Mouse (Mus musculus) embryo, embryonic 10 days (tissue): ENCODE results near the gene Alg2.

Source experiments
- DNase-seq: peaks from one replicate; pipeline ENCODE4 v3.0.0-alpha.2; 2015; ENCODE audit warnings: low spot score

The Alg2 gene

DNA sequence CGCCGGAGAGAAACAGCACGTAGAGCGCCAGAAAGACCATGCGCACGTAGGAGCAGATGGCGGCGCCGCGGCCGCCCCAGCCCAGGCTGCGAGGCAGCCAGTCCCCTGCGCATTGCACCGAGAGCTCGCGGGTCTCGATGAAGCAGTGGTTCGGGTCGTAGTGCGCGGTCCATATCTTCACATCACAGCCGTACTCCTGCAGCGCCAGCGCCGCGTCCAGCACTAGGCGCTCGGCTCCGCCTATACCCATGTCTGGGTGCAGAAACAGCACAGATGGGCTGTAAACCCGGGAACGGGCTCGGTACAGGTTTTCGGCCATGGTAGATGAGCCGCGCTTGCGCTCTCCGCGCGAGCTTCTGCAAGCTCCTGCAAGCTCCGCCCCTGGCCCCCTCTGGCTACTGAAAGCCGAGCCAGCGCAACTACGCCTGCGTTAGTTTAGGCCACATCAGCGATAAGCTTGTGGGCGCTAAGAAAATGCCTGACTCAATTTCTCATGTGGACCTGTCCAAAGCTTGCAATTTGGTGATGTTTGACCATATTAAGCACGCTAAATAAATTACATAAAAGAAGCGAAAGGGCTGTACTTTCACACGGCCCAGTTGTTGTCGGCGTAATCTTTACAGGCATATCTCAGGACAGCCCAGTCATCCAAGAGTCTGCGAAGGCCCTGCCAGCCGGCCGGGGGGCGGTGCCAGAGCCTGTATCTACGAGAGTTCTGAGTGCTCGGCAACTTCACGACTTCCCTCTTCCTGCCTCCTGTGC is at the start of gene Alg2, which contains the start of gene Sec61b:
Gene Alg2 (minus strand): TSS at position 366 of the 762 bp plus-strand sequence.
Gene Sec61b (plus strand): TSS at position 691 of the 762 bp plus-strand sequence.
- DNase-seq = peak; percentile 97

DNA sequence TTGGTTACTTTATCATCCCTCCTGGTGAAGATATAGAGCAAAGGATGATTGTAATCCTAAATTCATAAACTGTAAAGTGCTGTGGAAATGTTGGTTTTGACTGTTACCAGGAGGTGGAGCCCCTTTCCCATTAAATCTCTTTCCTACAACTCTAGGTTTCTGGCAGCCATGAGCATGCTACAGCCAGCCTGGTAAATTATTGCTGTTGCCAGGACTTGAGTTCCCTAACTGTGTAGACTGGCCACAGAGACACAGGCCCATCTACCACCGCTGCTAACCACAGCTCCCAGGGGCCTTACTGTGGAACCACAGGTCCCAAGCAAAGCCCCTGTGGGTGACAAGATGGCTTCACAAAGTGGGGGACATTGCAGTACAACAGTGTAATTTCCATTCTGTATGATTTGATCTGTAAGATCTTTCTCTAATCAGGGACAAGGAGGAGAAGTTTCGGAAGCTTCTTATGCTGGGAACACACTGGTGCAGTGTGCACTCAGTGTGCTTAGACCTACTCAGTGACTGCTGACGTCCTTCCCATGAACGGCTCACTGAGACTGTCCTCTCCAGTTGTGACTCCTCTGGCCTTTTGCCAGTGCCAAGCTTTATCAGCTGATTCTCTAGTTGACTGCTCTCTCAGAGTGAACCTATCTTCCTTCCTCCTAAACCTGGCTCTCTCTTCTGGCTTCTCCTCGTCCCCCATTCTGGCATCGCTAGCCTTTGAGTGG is 47.9 kb upstream of the Alg2 start:
- peak; percentile 55 for DNase-seq

DNA sequence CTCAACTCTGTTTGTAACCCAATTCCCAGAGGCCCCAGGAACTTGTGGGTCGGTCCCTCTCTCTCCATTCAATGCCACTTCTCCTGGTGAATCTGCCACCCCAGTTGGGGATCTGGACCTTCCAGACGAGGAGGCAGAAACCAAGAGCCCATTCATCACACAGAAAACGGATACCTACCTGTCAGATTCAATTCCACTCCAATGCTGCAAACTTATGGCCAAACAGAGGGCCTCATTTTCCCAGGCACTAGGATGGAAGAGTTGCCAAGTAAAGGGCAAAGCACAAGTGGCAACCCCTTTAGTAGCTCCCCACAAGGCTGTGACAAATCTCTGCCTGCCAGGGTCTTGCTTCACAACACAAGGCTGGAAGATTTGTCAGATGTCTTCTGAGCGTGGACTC is 45.9 kb upstream of the Alg2 start:
- DNase-seq = no peak

DNA sequence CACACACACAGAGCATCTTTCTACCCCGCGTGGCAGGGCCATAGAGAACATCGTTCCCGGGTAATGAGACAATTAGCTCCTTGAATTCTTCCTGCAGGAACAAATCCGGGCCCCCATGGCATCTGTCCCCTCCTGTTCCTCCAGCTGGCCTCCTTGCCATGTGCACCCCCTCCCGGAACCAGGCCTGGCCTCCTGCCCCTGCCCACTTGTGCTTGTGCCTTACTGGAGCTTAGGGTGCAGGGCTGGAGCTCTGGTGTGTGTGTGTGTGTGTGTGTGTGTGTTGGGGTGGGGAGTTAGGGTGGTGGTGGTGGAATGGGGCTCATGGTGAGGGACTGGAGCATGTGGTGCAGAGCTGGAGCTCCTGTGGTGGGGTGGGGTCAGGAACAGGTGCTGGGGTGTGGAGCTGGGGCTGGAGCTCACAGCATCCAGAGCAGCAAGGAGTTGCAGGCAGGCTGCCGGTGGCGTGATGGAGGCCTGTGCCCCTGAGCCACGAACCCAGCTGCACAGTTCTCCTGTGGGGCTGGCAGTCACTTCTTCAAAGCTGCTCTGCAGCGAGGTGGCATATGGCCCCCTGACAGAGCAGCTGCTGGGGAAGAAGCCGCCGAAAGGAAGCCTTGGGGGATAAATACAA is 44.5 kb upstream of the Alg2 start:
- no peak for DNase-seq

DNA sequence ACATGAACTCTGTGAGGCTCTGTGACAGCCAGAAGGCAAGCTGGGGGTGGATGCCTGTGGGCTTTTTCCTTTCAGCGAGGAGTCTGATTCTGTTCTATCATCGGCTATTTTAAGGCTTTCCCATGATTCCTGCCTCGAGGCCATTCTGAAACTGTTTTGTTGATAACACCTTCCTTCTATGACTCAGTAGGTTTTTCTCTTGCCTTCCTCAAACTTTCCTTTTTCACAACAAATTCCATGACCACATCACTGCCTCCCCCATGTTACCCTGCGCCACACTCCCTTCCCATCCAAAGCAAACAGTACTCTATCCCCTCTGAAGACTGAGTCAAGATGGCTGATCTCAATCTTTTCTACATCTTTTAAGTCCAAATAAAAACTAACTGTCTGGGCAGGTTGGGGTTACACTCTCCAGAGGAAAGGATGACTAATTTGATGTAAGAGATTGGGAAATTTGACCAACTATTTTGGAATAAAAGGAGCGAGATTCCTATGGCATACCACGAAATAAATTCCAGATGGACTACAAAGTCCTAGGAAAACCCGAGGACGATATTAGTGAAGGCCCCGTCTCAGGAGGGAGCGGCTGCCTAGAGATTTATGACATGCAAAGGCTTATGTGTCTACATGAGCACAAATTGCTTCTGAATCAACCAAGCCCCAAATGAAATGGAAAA is 30.8 kb upstream of the Alg2 start:
- no peak for DNase-seq

DNA sequence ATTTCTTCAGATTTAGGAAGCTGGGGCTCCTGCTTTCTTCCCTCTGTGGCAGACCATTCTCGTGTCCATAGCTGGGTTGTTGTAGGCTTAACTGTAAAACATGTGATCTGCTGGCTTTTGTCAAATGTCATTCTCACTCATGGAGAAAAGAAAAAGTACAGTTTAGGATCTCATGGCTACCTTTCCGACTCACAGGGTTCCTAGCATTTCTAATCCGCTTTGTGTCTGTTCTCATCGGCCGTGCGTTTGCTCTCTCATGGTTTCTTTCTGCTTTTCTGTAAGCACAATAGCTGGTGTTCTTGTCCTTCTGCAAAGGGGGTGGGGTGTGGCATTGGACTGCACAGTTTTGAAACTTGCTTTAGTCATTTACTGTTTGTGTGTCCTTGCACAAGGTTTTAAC is 28.9 kb upstream of the Alg2 start:
- DNase-seq = no peak

DNA sequence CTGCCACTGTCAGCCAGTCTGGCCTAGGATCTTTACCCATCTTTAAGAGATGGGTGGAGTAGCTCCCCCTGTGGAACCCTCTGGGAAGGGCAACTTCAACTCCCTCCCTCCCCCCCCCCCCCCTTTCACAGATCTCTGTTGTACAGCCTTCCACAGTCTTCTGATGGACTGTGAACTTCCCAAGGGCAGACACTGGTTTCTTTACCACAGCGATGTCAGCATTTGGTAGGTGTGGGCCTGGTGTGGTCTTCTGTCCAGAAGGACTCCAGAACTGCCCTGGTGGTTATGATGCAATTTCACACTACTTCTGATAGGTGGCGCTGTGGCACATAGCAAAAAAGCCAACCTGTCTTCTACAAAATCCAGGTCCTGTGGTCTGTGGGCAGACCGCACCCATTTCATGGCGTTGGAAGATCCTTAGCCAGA is 28.4 kb upstream of the Alg2 start:
- peak; percentile 84 for DNase-seq

DNA sequence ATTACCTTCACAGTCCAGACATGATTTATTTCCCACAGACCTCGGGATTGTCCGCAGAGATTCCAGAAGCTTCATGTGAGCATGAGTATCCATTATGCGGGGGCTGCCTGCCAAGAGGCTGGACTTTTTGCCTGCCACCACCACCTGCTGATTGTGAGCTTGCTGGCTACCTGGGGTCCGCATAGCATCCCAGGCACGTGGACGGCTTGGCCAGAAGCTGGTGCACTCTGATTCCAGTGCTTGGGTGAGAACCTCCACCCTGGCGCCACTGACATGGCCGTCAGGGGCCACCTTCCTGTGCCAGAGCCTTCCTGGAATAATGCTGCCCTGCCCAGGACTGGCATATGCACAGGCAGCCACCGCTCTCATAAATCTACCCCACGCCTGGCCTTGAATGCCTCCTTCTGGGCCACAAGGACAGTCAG is 25.0 kb upstream of the Alg2 start:
- DNase-seq = no peak

DNA sequence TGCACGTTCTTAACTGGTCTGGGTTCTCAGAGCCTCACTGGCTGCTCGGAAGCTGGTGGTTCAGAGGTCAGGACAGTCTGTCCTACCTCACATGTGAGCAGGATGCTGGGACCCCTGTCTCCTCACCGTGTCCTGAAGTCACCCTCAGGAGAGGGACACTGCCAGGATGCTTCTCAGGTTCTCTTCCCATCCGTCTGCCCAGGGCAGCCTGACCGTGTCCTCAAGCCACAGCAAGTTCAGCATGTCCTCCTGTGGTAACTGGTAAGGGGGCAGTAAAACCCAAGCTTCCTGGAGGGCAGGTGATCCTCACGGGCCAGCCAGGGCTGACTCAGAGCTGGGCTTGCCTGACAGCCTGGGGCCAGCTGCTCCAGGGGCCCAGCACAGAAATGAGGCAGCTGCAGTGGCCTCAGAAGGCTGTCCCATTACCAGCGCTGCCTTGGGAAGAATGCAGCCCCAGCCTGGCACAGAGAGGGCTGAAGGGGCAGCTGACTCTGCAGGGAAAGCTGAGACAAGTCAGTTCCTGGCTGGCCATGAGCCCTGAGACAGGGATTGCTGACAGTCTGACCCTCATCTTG is 23.8 kb upstream of the Alg2 start:
- no peak for DNase-seq

DNA sequence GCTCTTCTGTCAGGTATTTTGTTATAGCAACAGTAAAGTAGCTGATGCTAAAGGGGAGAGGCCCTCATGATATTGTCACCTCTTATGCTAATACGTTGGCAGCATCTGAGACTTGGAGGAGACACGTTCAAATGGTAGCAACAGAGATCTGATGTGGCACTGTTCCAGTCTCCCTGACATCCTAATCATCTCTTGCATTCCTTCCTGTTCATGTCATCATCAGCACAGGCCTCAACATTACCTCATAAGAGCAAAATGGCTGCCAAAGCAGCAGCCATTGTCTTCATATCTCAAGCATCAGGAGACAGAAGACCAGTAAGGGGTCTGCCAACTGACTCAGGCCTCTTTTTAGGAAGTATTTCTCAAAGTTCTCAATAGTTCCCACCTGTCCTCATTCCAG is 20.6 kb upstream of the Alg2 start:
- DNase-seq = no peak

DNA sequence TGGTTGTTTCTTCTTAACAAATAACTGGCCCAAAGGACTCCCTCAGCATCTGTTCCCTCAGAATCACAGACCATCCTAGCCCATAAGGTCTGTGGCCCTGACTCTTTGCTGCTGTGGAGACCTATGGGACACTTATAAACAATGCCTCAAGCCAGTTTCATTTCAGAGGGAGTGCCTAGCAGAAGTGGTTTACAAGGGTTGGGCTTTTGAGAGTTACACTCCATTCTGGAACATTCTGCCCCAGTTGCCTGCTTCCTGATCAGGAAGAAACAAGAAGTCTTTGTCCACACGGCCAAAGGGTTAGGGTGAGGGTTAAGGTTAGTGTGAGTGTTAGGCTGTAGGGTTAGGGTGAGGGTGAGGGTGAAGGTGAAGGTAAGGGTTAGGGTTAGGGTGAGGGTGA is 20.0 kb upstream of the Alg2 start:
- no peak for DNase-seq

DNA sequence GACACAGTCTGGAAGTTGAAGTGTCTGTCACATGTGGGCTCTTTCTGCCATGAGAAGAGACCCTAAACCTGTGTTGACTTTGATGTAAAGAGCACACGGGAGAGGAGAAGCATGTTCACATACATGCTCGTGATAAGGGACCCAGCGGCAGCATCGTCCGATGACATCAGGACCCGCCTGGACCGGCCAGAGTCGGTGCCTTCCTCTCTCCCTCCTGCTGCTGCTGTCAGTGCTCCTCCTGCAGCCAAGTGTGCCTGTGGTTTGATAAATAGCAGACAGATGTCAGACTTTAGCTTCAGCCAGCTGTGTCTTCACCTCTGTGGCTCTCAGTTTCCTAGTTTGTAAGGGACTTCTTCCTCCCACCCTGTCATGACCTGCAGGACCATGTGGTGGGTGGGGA is 19.3 kb upstream of the Alg2 start:
- DNase-seq = no peak

DNA sequence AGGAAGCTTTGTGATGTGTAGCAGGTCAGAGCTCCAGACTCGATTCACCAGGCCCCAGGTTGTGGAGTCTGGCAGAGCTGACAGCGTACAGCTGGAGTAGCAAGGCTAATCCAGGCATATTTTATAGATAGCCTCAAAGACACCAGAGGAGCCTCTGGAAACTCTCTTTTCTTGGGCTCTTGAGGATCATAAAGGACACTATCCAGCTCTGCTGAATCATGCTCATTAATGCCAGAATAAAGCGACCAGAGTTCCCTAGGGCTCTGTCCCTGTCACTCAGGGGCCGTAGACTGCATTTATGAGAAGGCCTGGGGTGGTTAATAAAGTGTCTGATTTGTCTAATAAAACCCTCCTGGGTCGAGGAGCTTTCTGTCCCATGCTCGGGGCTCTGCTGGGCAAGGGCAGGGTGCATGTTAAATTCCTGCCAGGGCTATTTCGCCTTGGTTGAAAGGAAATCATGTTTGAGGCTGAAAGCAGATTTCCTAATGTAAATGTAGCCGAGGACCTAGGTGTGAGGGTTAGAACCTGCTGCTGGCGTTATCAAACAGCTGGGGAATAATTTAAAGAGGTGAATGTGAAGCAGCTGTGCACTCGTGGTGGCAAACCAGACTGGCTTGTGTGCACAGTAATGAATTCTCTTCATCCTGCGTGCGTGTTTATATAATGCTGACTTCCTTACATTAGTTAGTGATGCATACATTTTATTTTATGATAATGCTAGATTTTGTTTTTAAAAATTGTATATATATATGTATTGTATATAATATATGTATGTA is 18.4 kb upstream of the Alg2 start:
- DNase-seq = no peak

DNA sequence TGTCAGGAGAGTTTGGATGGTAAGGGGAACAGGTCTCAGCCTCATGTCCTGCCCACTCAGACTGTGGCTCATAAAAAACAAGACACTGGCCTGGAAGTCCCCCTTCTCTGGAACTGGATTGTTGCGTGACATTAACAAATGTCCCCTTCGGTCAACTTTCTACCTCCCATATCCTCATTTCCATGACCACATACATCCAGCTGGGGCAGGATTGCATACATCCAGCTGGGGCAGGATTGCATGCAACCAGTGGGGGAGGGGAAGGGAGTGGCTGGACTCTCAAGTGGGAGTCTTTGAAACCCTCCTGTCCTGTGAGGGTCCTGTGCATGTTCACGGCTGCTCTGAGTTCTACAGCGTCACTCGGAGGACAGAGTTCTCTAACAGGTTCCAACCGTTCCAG is 17.1 kb upstream of the Alg2 start:
- no peak for DNase-seq

DNA sequence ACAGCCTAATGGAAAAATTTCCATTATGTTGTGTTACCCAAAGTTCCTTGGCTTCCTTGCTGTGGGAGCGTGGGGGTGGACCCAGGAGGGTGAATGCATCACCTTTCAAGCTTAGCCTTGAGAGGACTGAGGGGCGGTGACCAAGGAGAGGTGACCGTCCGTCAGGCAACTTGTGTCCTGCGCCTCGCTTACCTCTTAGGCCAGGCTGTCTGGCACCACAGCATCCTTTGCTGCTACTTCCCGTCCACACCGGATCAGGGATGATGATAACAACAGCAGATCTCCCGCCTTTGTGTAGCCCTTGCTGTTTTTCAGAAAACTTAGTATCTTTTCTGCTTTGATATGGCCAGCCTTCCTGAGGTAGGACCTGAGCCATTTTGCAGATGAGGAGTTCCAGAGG is 6.4 kb upstream of the Alg2 start:
- DNase-seq = no peak

DNA sequence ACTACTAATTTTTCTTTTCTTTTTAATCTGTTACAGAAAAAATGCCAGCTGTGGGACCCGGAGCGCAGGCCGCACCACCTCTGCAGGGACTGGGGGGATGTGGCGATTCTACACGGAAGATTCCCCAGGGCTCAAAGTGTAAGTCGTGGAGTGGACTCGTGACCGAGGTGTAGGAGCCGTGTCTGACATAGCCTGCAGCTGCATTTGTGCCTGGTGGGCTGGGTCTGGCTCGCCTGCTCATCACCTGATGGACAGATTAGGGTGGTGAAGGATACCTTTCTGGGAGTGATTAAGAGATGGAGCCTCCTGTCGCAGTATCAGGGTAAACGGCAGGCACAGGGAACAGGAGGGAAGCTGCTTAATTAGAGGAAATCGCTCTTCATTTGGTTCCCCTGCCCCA is 6.0 kb upstream of the Alg2 start:
- DNase-seq = no peak

DNA sequence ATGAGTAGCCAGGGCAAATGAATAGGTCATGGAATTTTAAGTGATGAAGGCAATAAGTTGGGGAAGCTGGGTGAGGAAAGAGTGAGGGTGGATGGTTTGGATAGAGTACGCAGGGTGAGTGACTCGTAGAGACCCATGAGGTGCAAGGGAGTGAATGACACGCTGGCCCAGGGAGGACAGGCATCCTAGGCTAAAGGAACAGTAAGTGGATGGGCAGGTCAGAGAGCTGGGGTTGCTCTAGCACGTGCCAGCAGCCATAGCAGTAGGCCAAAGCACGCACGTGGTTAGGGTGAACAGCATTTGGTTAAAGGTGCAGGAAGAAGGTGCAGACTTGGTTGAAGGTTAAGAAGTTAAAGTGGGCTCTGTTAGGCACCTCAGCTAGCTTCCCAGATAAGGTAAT is 3.4 kb upstream of the Alg2 start:
- DNase-seq = no peak

DNA sequence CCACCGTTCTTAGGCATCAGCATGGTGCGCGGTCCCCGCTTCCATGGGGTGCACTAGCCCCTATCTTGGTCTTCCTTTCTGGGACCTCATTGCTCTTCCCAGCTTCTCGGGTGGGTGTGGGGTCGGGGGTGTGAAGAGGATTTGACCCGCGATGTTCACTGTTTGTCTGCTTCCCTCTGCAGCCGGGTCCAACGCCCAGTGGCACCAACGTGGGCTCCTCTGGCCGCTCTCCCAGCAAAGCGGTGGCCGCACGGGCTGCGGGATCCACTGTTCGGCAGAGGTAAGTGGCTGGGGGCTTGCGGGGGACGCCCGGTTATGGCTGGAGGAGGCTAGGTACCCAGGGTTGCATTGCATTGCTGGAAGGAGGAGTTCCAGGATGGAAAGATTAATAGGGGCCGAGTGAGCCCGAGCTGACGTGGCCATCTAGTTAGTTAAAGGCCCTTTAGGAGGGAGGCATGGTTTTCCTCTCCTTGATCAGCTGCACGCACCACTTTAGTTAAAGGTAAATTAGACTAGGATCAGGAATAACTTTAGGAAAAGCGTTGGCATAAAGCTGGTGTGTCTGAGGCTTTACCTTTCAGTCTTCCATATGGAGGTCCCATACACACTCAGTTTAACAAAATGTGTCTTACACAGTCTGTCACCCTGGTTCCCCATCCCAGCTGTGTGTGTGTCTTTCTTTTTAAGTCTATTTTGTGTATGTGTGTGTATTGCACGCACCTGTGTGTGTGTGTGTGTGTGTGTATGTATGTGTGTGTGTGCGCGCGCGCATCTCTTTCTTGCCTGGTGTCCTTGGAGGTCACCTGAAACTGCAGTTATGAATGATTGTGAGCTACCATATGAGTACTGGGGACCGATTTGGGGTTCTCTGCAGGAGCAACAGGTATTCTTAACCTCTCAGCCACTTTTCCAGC is 854 bp upstream of the Alg2 start:
- no peak for DNase-seq

DNA sequence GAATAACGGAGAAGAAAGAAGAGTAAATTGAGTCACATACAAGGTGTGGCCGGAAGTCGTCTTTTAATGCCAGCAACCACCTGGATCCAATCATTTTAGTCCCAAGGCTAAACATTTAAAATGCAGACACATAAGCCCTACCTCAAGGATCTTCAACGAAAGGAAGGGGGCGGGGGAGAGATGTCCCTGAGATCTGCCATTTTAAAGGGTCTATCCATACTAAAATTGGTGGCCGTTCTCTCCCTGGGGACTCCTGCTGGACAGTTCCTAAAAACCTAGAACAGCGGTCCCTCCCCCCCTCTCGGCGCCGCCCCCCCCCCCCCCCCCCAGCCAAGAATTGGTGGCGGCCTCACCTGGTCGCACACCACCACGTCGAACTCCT is 556 bp downstream of the Alg2 start:
- DNase-seq = no peak

DNA sequence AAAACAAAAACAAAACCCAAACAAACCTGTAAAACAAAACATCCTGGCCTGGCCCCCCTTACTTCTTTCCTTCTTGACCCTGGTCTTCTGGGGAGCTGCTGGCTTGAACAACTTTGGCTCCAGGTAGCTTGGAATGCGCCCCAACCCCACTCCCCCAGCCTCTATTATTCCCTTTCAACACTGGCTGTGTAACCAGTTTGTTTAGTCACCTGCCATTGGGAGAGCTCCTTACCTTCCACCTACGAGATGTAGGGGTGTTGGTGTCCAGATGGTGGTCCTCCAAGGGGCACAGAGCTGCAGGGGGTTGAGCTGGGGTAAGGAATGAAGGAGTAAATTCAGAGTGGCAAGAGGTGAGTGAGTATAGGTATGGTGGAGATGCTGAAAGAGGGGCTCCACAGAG is 6.9 kb downstream of the Alg2 start:
- DNase-seq = no peak
